Mouse (Mus musculus) lung, postnatal 14 days (tissue): ENCODE data around the gene Tle2.

Experiments used
- DNase-seq: peaks from one replicate; pipeline ENCODE4 v3.0.0; 2021

The Tle2 gene

GRCm38 (mm10) chr10:81574081-81575056 is at the start of gene Tle2:
Gene Tle2 (plus strand): TSS chr10:81574561.
- DNase-seq = no peak

- DNase-seq = no peak
Measured at GRCm38 (mm10) chr10:81525017-81525694, 49.2 kb upstream of the Tle2 start.

GRCm38 (mm10) chr10:81526779-81527178 is 47.6 kb upstream of the Tle2 start:
- peak; percentile 91 for DNase-seq

- DNase-seq = no peak
Measured at GRCm38 (mm10) chr10:81534826-81535225, 39.5 kb upstream of the Tle2 start.

- DNase-seq = no peak
Measured at GRCm38 (mm10) chr10:81536734-81537133, 37.6 kb upstream of the Tle2 start.

GRCm38 (mm10) chr10:81537429-81537828 is 36.9 kb upstream of the Tle2 start:
- no peak for DNase-seq

GRCm38 (mm10) chr10:81538321-81539048 is 35.9 kb upstream of the Tle2 start:
- DNase-seq = no peak

GRCm38 (mm10) chr10:81541363-81541762 is 33.0 kb upstream of the Tle2 start:
- DNase-seq = no peak

- peak; percentile 70 for DNase-seq
Measured at GRCm38 (mm10) chr10:81541803-81542202, 32.6 kb upstream of the Tle2 start.

- DNase-seq = no peak
Measured at GRCm38 (mm10) chr10:81542727-81543460, 31.5 kb upstream of the Tle2 start.

GRCm38 (mm10) chr10:81543633-81544032 is 30.7 kb upstream of the Tle2 start:
- DNase-seq = no peak

GRCm38 (mm10) chr10:81544296-81545160 is 29.8 kb upstream of the Tle2 start:
- no peak for DNase-seq

GRCm38 (mm10) chr10:81545161-81545747 is 29.1 kb upstream of the Tle2 start, which contains the start of gene Gna11:
Gene Gna11 (minus strand): TSS chr10:81545190.
- peak; percentile 100 for DNase-seq

- DNase-seq = no peak
Measured at GRCm38 (mm10) chr10:81546332-81546731, 28.0 kb upstream of the Tle2 start.

GRCm38 (mm10) chr10:81546788-81547571 is 27.4 kb upstream of the Tle2 start:
- no peak for DNase-seq

GRCm38 (mm10) chr10:81548944-81549343 is 25.4 kb upstream of the Tle2 start:
- DNase-seq = no peak

- peak; percentile 74 for DNase-seq
Measured at GRCm38 (mm10) chr10:81550257-81550656, 24.1 kb upstream of the Tle2 start.

- DNase-seq = peak; percentile 88
Measured at GRCm38 (mm10) chr10:81551597-81552102, 22.7 kb upstream of the Tle2 start.

GRCm38 (mm10) chr10:81553232-81553631 is 21.1 kb upstream of the Tle2 start:
- peak; percentile 40 for DNase-seq
